Mouse (Mus musculus) A20 (cell line): ENCODE measurements at regions not wholly inside any gene's neighbourhood (a gene's known extent, or its start where the extent isn't known, plus 50 kb on each side); places are given as distances from the start of the nearest gene placed in this dataset.
A peak's percentile ranks its signal among the peaks of the same experiment; 100 is the strongest.

ENCODE experiments used
- DNase-seq: peaks from one replicate; pipeline ENCODE4 v3.0.0-alpha.2; 2011; ENCODE audit warnings: low read depth, low spot score

- no peak for DNase-seq
These were observed 174.7 kb downstream of the 1700129C05Rik start for GRCm38 (mm10) chr14:58967975-58968374.

- peak; percentile 24 for DNase-seq
These were observed 175.5 kb downstream of the 1700129C05Rik start for GRCm38 (mm10) chr14:58967163-58967562.

DNA sequence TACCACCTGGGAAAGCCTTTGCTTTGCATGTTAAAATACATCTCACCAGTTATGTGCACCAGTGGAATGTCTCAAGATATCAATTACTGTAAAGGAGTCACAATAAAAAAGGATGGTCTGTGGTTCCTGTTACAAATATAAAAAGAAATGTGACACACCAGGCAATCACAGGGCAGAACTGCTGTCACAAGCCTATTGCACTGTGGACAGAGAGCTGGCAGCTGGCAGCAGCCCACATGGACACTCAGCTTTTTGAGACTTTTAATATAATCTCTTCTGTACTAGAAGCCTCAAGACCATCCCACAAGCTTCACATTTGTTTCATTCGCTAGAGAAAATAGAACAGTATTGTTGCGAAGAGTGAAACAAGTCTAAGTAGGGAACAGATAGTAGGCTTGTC, 197.7 kb downstream of the 1700129C05Rik start:
- DNase-seq = no peak

DNA sequence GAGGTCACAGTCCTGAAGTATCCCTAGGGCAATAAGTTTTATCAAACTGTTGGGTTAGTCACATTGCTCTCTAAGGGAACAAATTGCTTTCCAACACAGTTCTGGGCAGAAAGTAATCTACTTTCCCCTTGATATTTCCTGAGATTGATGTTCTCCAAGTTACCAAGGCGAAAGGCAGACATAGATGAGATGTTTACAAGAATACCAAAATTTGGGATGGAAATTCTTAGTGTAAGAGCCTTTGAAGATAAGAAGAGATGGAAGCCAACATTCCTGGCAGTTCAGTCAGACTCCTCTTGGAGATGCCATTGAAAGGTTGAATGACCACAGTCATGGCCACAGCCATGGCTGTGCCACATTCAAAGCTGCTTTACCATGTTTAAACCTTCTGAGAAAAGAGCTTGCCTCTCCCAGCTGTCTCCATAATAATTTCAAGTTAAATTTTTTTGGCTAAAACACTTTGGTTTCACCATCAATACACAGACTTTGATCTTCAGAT, 199.4 kb downstream of the 1700129C05Rik start:
- DNase-seq = no peak

DNA sequence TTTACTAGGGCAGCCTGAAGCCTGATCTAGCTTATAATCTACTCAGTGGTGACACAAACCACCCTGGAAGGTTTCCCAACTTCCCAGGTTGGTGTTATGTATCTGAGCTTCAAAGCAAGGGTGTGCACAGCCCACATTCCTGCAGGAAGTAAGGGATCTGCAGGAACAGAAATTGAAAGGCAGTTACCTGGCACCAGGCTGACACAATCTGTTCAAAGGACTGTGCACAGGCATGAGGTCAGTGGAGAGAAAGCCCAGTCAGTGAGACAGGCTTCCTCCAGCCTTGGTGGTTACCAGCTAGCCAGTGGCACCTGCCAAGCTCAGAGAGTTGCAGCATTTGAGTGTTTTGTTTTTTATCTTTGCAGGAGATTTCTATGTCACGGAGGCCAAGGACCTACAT, 203.6 kb downstream of the 1700129C05Rik start:
- DNase-seq = no peak

- no peak for DNase-seq
These were observed 204.1 kb downstream of the 1700129C05Rik start for GRCm38 (mm10) chr14:58938601-58938970.

GRCm38 (mm10) chr14:58937791-58938600, 204.7 kb downstream of the 1700129C05Rik start:
- DNase-seq = peak; percentile 19

DNA sequence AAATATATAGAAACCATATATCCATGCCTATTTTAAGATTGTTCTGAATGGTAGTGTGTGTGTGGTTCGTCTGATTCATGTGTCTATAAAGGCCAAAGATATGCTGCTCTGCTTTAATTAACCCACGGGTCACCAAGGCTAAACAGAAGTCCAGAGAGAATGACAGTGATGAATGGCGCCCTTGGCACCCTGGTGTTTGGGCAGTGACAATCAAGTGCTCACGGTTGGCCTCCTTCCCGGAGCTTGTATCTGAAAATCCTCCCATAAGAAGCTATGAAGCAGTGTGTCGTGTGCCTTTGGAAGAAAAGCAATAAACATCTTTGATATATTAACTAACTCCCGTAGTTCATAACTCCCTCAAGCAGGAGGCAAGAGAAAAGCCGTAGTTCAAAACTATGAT, 205.4 kb downstream of the 1700129C05Rik start:
- DNase-seq = no peak

- no peak for DNase-seq
These were observed 206.6 kb downstream of the 1700129C05Rik start for GRCm38 (mm10) chr14:58936131-58936530.

DNA sequence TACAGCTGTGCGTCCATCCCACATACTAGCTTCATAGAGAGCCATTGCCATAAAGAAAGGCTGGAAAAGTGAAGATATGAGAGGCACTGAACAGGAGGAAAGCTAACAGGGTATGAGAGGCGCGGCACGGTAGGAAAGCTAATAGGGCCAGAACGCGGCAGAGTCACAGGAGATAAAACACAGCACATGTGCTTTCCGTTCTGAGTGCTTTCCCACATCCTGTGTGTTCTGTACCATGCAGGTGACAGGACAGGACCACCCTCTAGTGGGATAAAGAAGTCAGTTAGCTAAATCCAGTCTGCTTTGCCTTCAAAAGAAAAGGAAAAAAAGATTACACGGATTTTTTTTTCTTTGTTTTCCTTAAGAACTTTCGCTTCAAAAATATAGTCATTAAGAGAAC, 224.8 kb downstream of the 1700129C05Rik start:
- DNase-seq = no peak

DNA sequence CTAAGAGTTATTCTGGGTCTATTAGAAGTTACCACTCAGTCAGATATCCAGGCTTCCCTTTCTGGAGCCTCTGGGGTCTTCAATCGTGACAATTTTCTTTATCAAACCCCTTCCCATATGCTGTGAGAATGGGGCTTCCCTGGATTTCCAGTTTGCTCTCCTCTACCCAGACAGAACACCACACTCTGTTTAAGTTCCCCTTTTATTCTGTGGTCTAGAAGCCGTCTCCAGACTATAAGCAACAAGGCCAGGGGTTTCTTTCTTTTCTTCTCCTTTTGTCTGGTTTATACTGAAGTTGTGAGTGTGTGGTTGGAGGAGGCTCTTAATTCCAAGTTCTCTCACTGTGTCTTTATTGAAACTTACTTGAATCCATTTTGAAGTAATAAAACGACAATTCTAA, 225.5 kb downstream of the 1700129C05Rik start:
- DNase-seq = no peak

DNA sequence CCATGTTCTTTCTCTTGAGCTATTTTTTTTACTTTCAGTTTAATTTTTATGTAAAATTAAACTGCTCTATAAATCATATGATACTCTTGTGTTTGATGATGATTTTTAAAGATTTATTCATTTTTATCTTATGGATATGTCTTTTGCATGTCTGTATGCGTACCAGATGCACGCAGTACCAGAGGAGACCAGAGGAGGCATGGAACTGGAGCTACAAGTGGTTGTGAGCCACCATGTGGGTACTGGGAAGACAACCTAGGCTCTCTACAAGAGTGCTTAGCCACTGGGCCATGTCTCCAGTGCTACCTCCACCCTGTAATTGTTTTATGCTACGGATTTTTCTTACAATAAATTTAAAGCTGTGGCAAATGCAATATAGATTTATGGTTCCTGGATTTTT, 227.8 kb downstream of the 1700129C05Rik start:
- no peak for DNase-seq

DNA sequence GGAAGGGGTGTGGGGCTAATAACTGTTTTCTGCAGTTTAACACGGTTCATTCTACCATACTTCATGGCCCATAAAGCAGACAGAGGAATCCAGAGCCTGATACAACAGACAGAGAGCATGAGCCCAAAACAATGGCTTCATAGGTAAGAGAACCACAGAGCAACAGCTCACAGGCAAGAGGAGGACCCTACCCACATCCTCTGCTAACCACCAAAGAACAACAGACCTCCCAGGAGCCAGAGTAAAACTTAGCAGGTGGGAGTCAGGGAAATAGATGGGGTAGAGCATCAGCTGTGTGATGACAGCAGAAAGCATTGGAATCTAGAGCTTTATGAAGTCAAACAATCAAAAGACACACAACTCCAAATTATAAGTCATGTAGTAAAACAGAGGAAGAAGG, 231.8 kb downstream of the 1700129C05Rik start:
- DNase-seq = no peak

GRCm38 (mm10) chr14:58907932-58908331, 234.8 kb downstream of the 1700129C05Rik start:
- DNase-seq = no peak

DNA sequence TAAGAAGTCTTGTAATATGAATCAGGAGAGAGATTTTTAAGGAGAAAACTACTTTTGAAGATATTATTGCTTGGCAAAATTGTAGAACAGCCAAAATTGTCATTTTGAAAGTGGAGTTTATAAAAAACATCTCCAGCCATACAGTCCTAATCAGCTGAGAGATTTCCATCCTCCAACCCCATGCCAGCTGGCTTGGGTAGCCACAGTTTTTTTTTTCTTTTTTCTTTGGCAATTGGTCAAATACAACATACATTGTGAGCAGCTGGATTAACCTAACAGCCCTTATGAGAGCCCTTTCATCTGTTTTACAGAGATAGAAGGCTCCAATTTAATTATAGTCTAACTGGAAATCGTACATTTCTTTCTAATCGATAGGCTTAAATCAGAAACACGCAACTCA, 235.3 kb downstream of the 1700129C05Rik start:
- no peak for DNase-seq

DNA sequence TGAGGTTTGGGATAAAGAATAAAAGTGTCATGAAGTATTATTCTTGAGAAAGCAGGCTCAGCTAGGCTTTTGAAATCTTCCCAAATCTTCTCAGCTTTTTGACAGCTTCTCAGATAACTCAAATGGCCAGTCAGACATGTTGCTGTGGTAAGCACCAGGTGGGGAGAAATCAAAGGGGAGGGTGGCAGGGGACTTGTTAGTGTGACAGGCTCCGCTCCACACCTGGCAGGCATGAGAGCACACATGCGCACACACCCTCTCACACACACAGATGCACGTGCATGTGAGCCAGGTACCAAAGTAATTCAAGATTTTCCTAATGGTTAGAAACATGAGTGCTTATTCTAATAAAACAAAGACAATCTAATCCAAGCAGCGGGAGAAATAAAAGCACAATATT, 236.1 kb downstream of the 1700129C05Rik start:
- no peak for DNase-seq

DNA sequence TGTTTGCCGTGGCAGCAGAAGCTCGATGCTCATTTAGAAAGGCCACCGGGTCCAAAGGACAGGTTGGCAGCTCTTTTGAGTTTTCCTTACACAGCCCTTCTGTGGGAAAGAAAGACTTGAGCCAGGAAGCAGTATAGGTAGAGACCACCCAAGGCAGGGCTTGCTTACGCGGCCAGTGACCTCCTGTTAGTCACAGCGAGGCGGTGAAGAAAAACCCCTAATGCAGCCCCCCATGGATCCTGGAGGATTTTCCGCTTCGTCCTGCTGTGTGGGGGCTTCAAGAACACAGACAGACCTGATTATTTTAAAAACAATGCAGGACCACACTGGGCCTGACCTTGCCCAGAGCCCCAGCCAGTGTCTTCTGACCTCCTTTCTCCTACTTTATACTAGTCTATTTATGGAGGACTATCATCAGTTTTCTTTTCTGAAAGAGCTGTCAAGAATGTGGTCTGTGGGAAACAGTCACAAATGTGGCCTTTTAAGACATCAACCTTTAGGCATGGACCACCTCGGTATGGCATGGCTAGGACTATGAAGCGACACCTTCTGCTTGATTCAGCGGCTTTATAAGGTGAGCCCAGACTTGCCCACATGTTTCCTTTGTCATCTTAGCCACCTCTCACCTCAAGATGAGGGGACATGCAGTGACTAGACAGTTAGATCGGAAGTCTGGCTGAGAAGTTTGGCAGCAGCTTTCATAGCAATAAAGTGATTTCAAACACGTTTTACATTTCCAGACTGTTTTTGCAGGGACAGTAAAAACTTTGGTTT, 274.3 kb downstream of the 1700129C05Rik start:
- DNase-seq = no peak

GRCm38 (mm10) chr14:58867396-58868107, 275.1 kb downstream of the 1700129C05Rik start:
- no peak for DNase-seq

DNA sequence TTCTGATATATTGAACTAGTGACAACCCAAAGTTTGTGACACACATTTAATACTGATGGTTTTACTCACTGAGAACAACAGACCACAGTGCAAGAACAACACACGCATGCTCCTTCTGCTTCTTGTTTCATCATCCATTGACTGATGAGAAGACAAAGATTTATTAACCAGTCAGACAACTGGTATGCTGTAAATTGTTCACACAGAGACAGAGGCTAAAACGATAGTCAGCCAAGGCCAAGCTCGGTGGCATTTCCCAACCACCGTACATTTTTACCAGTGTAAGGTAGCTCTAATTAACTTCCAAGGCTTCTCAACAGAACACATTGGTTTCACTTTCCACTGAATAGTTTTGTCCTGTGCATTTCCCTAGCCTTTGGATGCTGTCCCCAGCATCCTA, 287.8 kb downstream of the 1700129C05Rik start:
- no peak for DNase-seq

GRCm38 (mm10) chr14:58844565-58844964, 298.1 kb downstream of the 1700129C05Rik start:
- no peak for DNase-seq

GRCm38 (mm10) chr14:58842196-58842886, 300.4 kb downstream of the 1700129C05Rik start:
- no peak for DNase-seq

GRCm38 (mm10) chr14:58822938-58823337, 319.8 kb downstream of the 1700129C05Rik start:
- no peak for DNase-seq
